Comparison of ENCODE assay signal across 25 mouse cellular contexts in genomic region chr1:98086456-98086855, GRCm38 (mm10). TPM values are rescaled to one million over a fixed set of nuclear protein-coding genes. Genes with fewer than 3 reads are reported as not detected.
DNase-seq lines count a peak whose midpoint lies in the region; ATAC-seq lines count a peak whose summit lies in the region.
"Had no signal": no experiment of that assay in that cellular context is flagged by ENCODE, and none has a peak within 500 bp of the region (broad histone marks: within the 10 kb centered on the region; RNA-seq: fewer than 3 reads in every experiment).

No protein-coding gene starts in this region.

- 44% methylated on average over 3 of the region's 3 CpGs for WGBS in heart, embryonic 11.5 days (ENCODE audit: insufficient replicate concordance)

- DNase-seq in heart, adult 11 months: peak; percentile 39
- DNase-seq in ES-CJ7 (ENCODE audit: low read depth, low spot score) (peak; percentile 86), ZHBTc4 (ENCODE audit: low read depth, low spot score) (peak; percentile 62)
- DNase-seq in thymus, postnatal 25 days: no peak
- DNase-seq: adrenal gland, adult 2 months; adrenal gland, postnatal 10 days; adrenal gland, postnatal 25 days; B cell, adult 2 months; cerebellum, adult 11 months; cerebellum, adult 18-20 months; cerebellum, adult 8-10 months; cerebellum, adult 9-11 months; cerebellum, postnatal 14 days; cerebellum, postnatal 36 days; embryo, embryonic 11 days had no signal

- ATAC-seq in heart, embryonic 11.5 days (replicated peaks; ENCODE audit: insufficient number of reproducible peaks, low FRiP score, low TSS enrichment): no peak
- ATAC-seq: CD4-positive, CD25-positive, alpha-beta regulatory T cell, adult 4 months; forebrain, embryonic 14.5 days; forebrain, embryonic 16.5 days had no signal

- no peaks in the 10 kb centered on the region for H3K27me3 ChIP-seq in heart, embryonic 11.5 days (ENCODE audit: control insufficient read depth, insufficient read depth, low read length)
- H3K27me3 ChIP-seq: CH12.LX; embryonic facial prominence, embryonic 13.5 days; embryonic facial prominence, embryonic 15.5 days; forebrain, embryonic 12.5 days had no signal

- no peak overlapping the region for H3K27ac ChIP-seq in heart, embryonic 11.5 days (ENCODE audit: low read depth, low read length)
- H3K27ac ChIP-seq: embryonic facial prominence, embryonic 13.5 days; embryonic facial prominence, embryonic 15.5 days; forebrain, embryonic 10.5 days; forebrain, embryonic 12.5 days had no signal

- H3K4me3 ChIP-seq in heart, embryonic 11.5 days (ENCODE audit: low read depth, low read length): no peak overlapping the region
- H3K4me3 ChIP-seq: embryonic facial prominence, embryonic 13.5 days; embryonic facial prominence, embryonic 15.5 days; erythroblast, embryonic 14.5 days; forebrain, embryonic 10.5 days; forebrain, embryonic 12.5 days had no signal

- H3K9me3 ChIP-seq in heart, embryonic 11.5 days (replicated peaks; ENCODE audit: control insufficient read depth, low read length): no peaks in the 10 kb centered on the region
- H3K9me3 ChIP-seq: embryonic facial prominence, embryonic 13.5 days; embryonic facial prominence, embryonic 15.5 days; forebrain, embryonic 10.5 days; forebrain, embryonic 12.5 days had no signal

- H3K4me2 ChIP-seq in heart, embryonic 11.5 days: no peak overlapping the region
- H3K4me2 ChIP-seq: embryonic facial prominence, embryonic 13.5 days; embryonic facial prominence, embryonic 15.5 days; forebrain, embryonic 12.5 days had no signal

- H3K36me3 ChIP-seq in heart, embryonic 11.5 days (ENCODE audit: control insufficient read depth, insufficient read depth, low read length): no peaks in the 10 kb centered on the region
- H3K36me3 ChIP-seq: embryonic facial prominence, embryonic 13.5 days; embryonic facial prominence, embryonic 15.5 days; forebrain, embryonic 10.5 days; forebrain, embryonic 12.5 days had no signal

- H3K9ac ChIP-seq in heart, embryonic 11.5 days (ENCODE audit: low read depth, low read length): no peak overlapping the region
- H3K9ac ChIP-seq: embryonic facial prominence, embryonic 13.5 days; embryonic facial prominence, embryonic 15.5 days; forebrain, embryonic 12.5 days had no signal

- peaks cover 19% of the 10 kb centered on the region for H3K4me1 ChIP-seq in heart, embryonic 11.5 days (ENCODE audit: control insufficient read depth, insufficient read depth, low read length)
- H3K4me1 ChIP-seq: embryonic facial prominence, embryonic 15.5 days had no signal

RNA-seq across cellular contexts. Expression of gene Pam, which starts 9.0 kb away (rescaled TPM):
- polyA plus RNA-seq in heart, embryonic 11.5 days (2014; fragmentation: Nextera tagmentation; extraction: Ambion mirVana): 258 and 317 TPM in 2 replicates
